Mouse (Mus musculus) CD8-positive naive resting alpha-beta T cell, adult 57 days (primary cell): ENCODE data around the gene Cyp4x1. TPM values are rescaled to one million over a fixed set of nuclear protein-coding genes. Genes with fewer than 3 reads are reported as not detected.

Source experiments
- total RNA-seq: library from RNA; stranded (reverse); gene quantifications from one replicate; pipeline ENCODE4 v1.2.4, GENCODE M21; 2023

The Cyp4x1 gene
- not detected for total RNA-seq

DNA sequence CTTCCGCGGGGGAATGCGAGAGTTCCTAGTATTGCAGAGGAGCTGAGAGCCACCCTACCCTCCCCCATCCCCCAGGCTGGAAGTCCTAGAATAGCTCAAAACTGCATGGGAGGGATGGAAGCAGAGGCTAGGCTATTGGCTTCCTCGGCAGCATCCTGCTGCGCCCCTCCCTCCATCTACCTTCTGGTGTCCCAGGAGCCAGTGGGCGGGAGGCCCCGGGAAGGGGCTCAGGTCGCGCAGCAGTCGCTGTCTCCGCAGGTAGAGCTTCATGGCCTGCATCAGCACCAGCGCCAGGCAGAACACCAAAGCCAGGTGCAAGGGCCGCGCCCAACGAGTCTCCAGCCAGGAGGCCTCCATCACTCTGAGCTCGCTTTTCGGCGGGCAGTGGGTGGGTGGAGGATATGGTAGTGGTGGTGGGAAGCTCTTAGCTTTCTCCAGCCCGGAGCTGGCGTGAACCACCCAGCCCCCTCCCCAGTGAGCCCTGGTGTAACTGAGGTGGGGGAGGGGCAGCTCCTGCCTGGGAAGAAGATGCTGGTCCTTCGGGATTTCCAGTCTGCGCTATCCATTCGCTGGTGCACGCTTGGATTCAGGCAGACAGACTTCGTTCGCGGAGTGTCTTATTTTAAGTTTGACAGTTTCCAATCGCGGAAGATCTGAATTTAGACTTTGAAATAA lies at the start of gene Cyp4x1:
Gene Cyp4x1 (minus strand): TSS at position 661 of the 675 bp plus-strand sequence.

DNA sequence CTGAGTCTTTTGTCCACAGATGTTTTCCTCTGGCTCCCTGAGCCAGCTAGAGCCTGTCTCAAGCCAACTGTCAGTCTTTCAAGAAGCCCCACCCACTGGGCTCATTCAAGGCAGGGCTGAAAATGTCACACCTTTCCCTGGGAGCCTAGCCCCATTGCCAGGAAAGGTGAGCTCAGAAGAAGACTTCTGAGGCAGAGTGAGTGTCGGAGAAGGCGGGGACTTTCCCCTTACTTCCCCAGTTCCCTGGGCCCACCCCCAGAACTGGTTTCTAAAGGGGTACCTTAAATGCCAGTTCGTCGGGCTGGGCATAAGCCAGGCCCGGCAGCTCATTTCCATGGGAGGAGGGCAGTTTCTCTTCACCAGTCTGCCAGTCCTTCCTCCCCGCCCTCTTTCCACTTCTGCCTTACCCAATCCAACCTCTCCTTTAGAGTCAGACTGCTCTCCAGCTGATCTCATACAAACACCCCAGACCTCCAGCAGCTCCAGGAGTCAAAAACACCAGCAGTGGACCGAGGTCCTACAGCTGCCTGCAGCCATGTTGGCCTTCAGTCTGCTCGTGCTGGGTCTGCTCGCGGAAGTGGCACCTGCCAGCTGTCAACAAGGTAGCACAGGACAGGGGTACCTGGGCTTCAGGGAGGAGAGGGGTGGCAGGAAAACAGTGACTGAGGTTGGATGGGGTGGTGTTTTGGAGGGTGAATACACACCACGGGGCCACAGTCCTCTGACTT lies 45.3 kb downstream of the Cyp4x1 start, which contains the start of gene Pdzk1ip1:
Gene Pdzk1ip1 (plus strand): TSS at position 98 of the 728 bp plus-strand sequence.

DNA sequence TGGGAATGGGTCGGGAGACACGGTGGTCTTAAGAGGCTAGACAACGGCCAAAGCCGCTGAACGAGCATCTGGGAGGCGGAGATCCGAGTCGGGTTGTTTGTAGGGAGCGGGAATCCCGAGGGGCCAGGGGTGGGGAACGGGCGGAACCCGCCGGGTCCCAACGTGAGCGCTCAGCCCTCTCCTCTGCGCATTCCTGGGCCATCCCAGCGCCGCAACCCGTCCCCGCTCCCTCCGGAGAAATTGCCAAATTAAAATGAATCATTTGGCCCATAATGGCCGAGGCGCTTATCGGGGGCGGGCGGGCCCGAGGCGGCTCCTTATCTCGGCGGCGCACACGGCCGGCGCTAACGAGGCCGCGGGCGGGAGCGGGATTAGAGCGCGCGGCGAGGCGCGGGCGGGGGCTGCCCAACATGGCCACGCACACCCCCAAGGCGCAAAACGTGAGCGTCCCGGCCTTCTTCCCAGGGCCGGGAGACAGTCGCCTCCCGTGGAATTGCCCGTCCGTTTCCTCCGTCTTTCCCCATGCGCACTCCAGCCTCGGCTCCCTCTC lies 77.6 kb downstream of the Cyp4x1 start, which contains the start of gene Tal1:
Gene Tal1 (plus strand): TSS at position 56 of the 550 bp plus-strand sequence.

Other genes with a start within 250 kb of the Cyp4x1 start
- gene Foxd2, start 225.4 kb downstream of the Cyp4x1 start, total RNA-seq, result 0.58 TPM
- not detected for gene Foxe3, start 208.3 kb downstream of the Cyp4x1 start, total RNA-seq
- gene Cmpk1, start 147.0 kb downstream of the Cyp4x1 start, total RNA-seq, result 36.0 TPM
- 0.24 TPM for gene Stil, start 134.1 kb downstream of the Cyp4x1 start, total RNA-seq
- gene Tal1, start 77.9 kb downstream of the Cyp4x1 start, total RNA-seq, result 0.34 TPM
- not detected for gene Pdzk1ip1, start 45.6 kb downstream of the Cyp4x1 start, total RNA-seq
- not detected for gene Cyp4a29, start 107.8 kb upstream of the Cyp4x1 start, total RNA-seq
- gene Cyp4a12a, start 164.8 kb upstream of the Cyp4x1 start, total RNA-seq, result not detected